ENCODE assay signal across 33 mouse cellular contexts in genomic region chr11:85807353-85807752, GRCm38 (mm10). TPM values are rescaled to one million over a fixed set of nuclear protein-coding genes. Genes with fewer than 3 reads are reported as not detected.
A peak's percentile ranks its signal among the peaks of the same experiment; 100 is the strongest.
DNase-seq lines count a peak whose midpoint lies in the region; ATAC-seq and TF ChIP-seq lines count a peak whose summit lies in the region.
"Had no signal": no experiment of that assay in that cellular context is flagged by ENCODE, and none has a peak within 500 bp of the region (broad histone marks: within the 10 kb centered on the region; RNA-seq: fewer than 3 reads in every experiment).

No protein-coding gene starts in this region.

- 0 out of 2 replicates have a peak, but pooled peaks cover 3% of the 10 kb centered on the region for H3K4me1 ChIP-seq in kidney, embryonic 14.5 days (ENCODE audit: control insufficient read depth, insufficient read depth, low read length)
- peaks cover 11% of the 10 kb centered on the region for H3K4me1 ChIP-seq in lung, embryonic 14.5 days (ENCODE audit: insufficient read depth)
- peaks cover 5% of the 10 kb centered on the region; the same call in 1 of the 2 replicates for H3K4me1 ChIP-seq in lung, postnatal 0 days (ENCODE audit: insufficient read depth, low read depth, low read length)
- peaks cover 6% of the 10 kb centered on the region for H3K4me1 ChIP-seq in lung, adult 2 months (ENCODE audit: control insufficient read depth, insufficient read depth, low read length)
- H3K4me1 ChIP-seq: forebrain, embryonic 12.5 days; forebrain, embryonic 15.5 days; hindbrain, embryonic 10.5 days had no signal

- WGBS in kidney, embryonic 14.5 days = 68% methylated on average over 11 of the region's 11 CpGs
- WGBS in lung, embryonic 14.5 days = 38% methylated on average over 11 of the region's 11 CpGs
- WGBS in lung, postnatal 0 days = 46% methylated on average over 11 of the region's 11 CpGs
- 60% methylated on average over 11 of the region's 11 CpGs for WGBS in lung, adult 2 months

- TF ChIP-seq EP300 in lung, postnatal 0 days (IDR thresholded peaks at IDR 0.05) = no peak

- no peak for TF ChIP-seq CTCF in lung, embryonic 14.5 days (IDR thresholded peaks at IDR 0.05; ENCODE audit: low read depth)
- no peak for TF ChIP-seq CTCF in lung, postnatal 0 days (IDR thresholded peaks at IDR 0.05)
- no peak for TF ChIP-seq CTCF in lung, adult 2 months (IDR thresholded peaks at IDR 0.05; ENCODE audit: insufficient read depth, low read length)

- no peak overlapping the region for H3K4me2 ChIP-seq in kidney, embryonic 14.5 days (replicated peaks; ENCODE audit: low read depth, low read length)
- no peak overlapping the region for H3K4me2 ChIP-seq in lung, embryonic 14.5 days
- H3K4me2 ChIP-seq in lung, postnatal 0 days (replicated peaks; ENCODE audit: low read depth, low read length) = no peak overlapping the region
- H3K4me2 ChIP-seq: embryonic facial prominence, embryonic 13.5 days; forebrain, embryonic 12.5 days; forebrain, embryonic 15.5 days; heart, embryonic 12.5 days; heart, embryonic 15.5 days had no signal

- H3K4me3 ChIP-seq in kidney, embryonic 14.5 days (ENCODE audit: low read length) = no peak overlapping the region
- H3K4me3 ChIP-seq in lung, embryonic 14.5 days (ENCODE audit: low read depth, low read length) = no peak overlapping the region
- H3K4me3 ChIP-seq in lung, postnatal 0 days (ENCODE audit: low read depth, low read length) = no peak overlapping the region
- no peak overlapping the region for H3K4me3 ChIP-seq in lung, adult 2 months (replicated peaks; ENCODE audit: extremely low read depth, low read depth, low read length)
- H3K4me3 ChIP-seq: embryonic facial prominence, embryonic 10.5 days; embryonic facial prominence, embryonic 13.5 days; erythroblast, embryonic 14.5 days; forebrain, embryonic 12.5 days; forebrain, embryonic 15.5 days; heart, embryonic 12.5 days; heart, embryonic 15.5 days; hindbrain, embryonic 10.5 days had no signal

- DNase-seq in kidney, adult 9 months = peak; percentile 44
- DNase-seq in lung, embryonic 14.5 days = peak; percentile 77
- DNase-seq in lung, postnatal 25 days (ENCODE audit: low spot score) = no peak
- DNase-seq in lung, postnatal 0 days (ENCODE audit: low spot score) = peak; percentile 45
- DNase-seq in lung, adult 2 months = no peak
- DNase-seq in lung, postnatal 36 days = peak; percentile 58
- DNase-seq in urinary bladder, adult 2 months (ENCODE audit: low spot score) = no peak
- DNase-seq: adrenal gland, adult 8-10 months; adrenal gland, postnatal 25 days; cerebellum, adult 11-12 months; cerebellum, adult 8-10 months; cerebellum, postnatal 10 days; cerebellum, postnatal 36 days; embryo, embryonic 11 days; gastrocnemius, postnatal 25 days; heart, adult 18-20 months; heart, postnatal 10 days; heart, postnatal 36 days had no signal

- no peak overlapping the region for H3K27ac ChIP-seq in kidney, embryonic 14.5 days (ENCODE audit: low read depth, low read length)
- H3K27ac ChIP-seq in lung, embryonic 14.5 days (ENCODE audit: low read depth) = peak overlapping the region; percentile 36; the same call in 1 of the 2 replicates
- no peak overlapping the region; the same call in 1 of the 2 replicates for H3K27ac ChIP-seq in lung, postnatal 0 days (ENCODE audit: low read length)
- H3K27ac ChIP-seq: embryonic facial prominence, embryonic 10.5 days; embryonic facial prominence, embryonic 13.5 days; forebrain, embryonic 12.5 days; forebrain, embryonic 15.5 days; heart, embryonic 15.5 days; hindbrain, embryonic 10.5 days had no signal

- no peaks in the 10 kb centered on the region for H3K36me3 ChIP-seq in kidney, embryonic 14.5 days (ENCODE audit: control insufficient read depth, insufficient read depth, low read length)
- peaks cover 4% of the 10 kb centered on the region; the same call in 1 of the 2 replicates for H3K36me3 ChIP-seq in lung, embryonic 14.5 days (ENCODE audit: insufficient read depth)
- H3K36me3 ChIP-seq in lung, postnatal 0 days (ENCODE audit: insufficient read depth, low read length) = no peaks in the 10 kb centered on the region
- H3K36me3 ChIP-seq: embryonic facial prominence, embryonic 10.5 days; embryonic facial prominence, embryonic 13.5 days; forebrain, embryonic 12.5 days; forebrain, embryonic 15.5 days; heart, embryonic 12.5 days; heart, embryonic 15.5 days; hindbrain, embryonic 10.5 days had no signal

- no peak overlapping the region for H3K9ac ChIP-seq in kidney, embryonic 14.5 days (ENCODE audit: low read depth, low read length)
- H3K9ac ChIP-seq in lung, embryonic 14.5 days = no peak overlapping the region
- H3K9ac ChIP-seq in lung, postnatal 0 days (replicated peaks; ENCODE audit: low read depth) = no peak overlapping the region
- H3K9ac ChIP-seq: embryonic facial prominence, embryonic 13.5 days; forebrain, embryonic 12.5 days; forebrain, embryonic 15.5 days; heart, embryonic 12.5 days; heart, embryonic 15.5 days had no signal

- H3K9me3 ChIP-seq in kidney, embryonic 14.5 days (ENCODE audit: control insufficient read depth, low read length) = no peaks in the 10 kb centered on the region
- no peaks in the 10 kb centered on the region for H3K9me3 ChIP-seq in lung, embryonic 14.5 days (ENCODE audit: low read depth, low read length)
- H3K9me3 ChIP-seq in lung, postnatal 0 days (ENCODE audit: low read length) = no peaks in the 10 kb centered on the region
- H3K9me3 ChIP-seq: embryonic facial prominence, embryonic 10.5 days; embryonic facial prominence, embryonic 13.5 days; forebrain, embryonic 12.5 days; forebrain, embryonic 15.5 days; heart, embryonic 12.5 days; heart, embryonic 15.5 days; hindbrain, embryonic 10.5 days had no signal

- H3K27me3 ChIP-seq in kidney, embryonic 14.5 days (ENCODE audit: control insufficient read depth, insufficient read depth, low read length) = no peaks in the 10 kb centered on the region
- no peaks in the 10 kb centered on the region for H3K27me3 ChIP-seq in lung, embryonic 14.5 days (ENCODE audit: insufficient read depth, low read length)
- H3K27me3 ChIP-seq in lung, postnatal 0 days (replicated peaks; ENCODE audit: insufficient read depth, low read length) = no peaks in the 10 kb centered on the region
- H3K27me3 ChIP-seq: embryonic facial prominence, embryonic 13.5 days; forebrain, embryonic 15.5 days had no signal

- no peak for TF ChIP-seq POLR2A in lung, adult 2 months (IDR thresholded peaks at IDR 0.05; ENCODE audit: borderline replicate concordance, extremely low read depth, low read depth, low read length)

- ATAC-seq in kidney, embryonic 14.5 days (ENCODE audit: low FRiP score, low TSS enrichment) = no peak
- ATAC-seq in lung, embryonic 14.5 days (ENCODE audit: insufficient read depth) = peak; percentile 44; the same call in 1 of the 2 replicates
- peak; percentile 37 for ATAC-seq in lung, postnatal 0 days
- ATAC-seq: activated CD4-positive, CD25-positive, alpha-beta regulatory T cell, adult 4 months; CD4-positive, CD25-positive, alpha-beta regulatory T cell, adult 4 months; forebrain, embryonic 15.5 days had no signal

RNA-seq across cellular contexts. Expression of gene Tbx2, which starts 25.0 kb away (rescaled TPM):
- 18.2 and 19.8 TPM in 2 replicates for polyA plus RNA-seq in kidney, embryonic 14.5 days (2014; fragmentation: Nextera tagmentation; extraction: Ambion mirVana)
- 61.4 and 67.5 TPM in 2 replicates for polyA plus RNA-seq in lung, embryonic 14.5 days (2014; fragmentation: Nextera tagmentation; extraction: Ambion mirVana)
- 43.6 and 49.6 TPM in 2 replicates for polyA plus RNA-seq in lung, postnatal 0 days (2015; fragmentation: Nextera tagmentation; extraction: Ambion mirVana)
- 257 and 302 TPM in 2 replicates for polyA plus RNA-seq in lung, adult 2 months (2012; rRNA removed)
- 130 and 133 TPM in 2 replicates for polyA plus RNA-seq in urinary bladder, adult 2 months (2012; rRNA removed)
- polyA plus RNA-seq: CD4-positive, CD25-positive, alpha-beta regulatory T cell, adult 4 months had no signal

RNA-seq across cellular contexts. Expression of gene Gm11444, which starts 42.8 kb away (rescaled TPM):
- polyA plus RNA-seq in kidney, embryonic 14.5 days (2014; fragmentation: Nextera tagmentation; extraction: Ambion mirVana) = not detected in 2 replicates
- not detected in 2 replicates for polyA plus RNA-seq in lung, embryonic 14.5 days (2014; fragmentation: Nextera tagmentation; extraction: Ambion mirVana)
- polyA plus RNA-seq in lung, postnatal 0 days (2015; fragmentation: Nextera tagmentation; extraction: Ambion mirVana) = not detected in 2 replicates
- not detected in 2 replicates for polyA plus RNA-seq in lung, adult 2 months (2012; rRNA removed)
- not detected in 2 replicates for polyA plus RNA-seq in urinary bladder, adult 2 months (2012; rRNA removed)
- polyA plus RNA-seq: brain, embryonic 14.5 days; C2C12; cortical plate, adult 2 months; embryonic facial prominence, embryonic 10.5 days; embryonic facial prominence, embryonic 13.5 days; erythroblast, embryonic 14.5 days; forebrain, embryonic 12.5 days; forebrain, embryonic 15.5 days; gonadal fat pad, adult 2 months; heart, embryonic 12.5 days; heart, embryonic 15.5 days; hindbrain, embryonic 10.5 days had no signal

Comparison
In these comparisons a context has a peak if more than half of its experiments do, and no peak if none do; other contexts are left out.
1. DNase-seq: peak in kidney, adult 9 months (single experiment), lung, embryonic 14.5 days (single experiment), lung, postnatal 0 days (single experiment) and lung, postnatal 36 days (single experiment); none in lung, postnatal 25 days (single experiment), lung, adult 2 months (single experiment) and urinary bladder, adult 2 months (single experiment).